In the genomic region with DNA sequence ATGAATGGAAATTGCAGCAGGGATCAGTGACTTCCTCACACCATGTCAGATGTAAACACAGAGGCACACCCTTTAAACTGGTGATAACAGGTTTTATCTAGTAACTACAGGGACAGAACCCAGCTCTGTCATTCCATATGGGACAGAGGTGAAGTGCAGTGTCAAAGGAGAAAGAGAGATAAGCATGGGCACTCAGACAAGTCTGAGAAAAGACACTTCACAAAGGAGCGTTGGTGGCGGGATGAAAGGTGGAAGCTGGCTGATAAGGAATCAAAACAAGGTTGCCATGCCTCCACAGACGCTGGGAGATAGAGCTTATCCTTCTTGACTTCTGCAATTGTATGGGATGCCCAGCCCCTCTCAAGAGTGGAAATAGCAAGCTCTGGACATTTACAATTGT, we compare ENCODE assay signal across 17 mouse cellular contexts.
A peak's percentile ranks its signal among the peaks of the same experiment; 100 is the strongest.
DNase-seq lines count a peak whose midpoint lies in the region; ATAC-seq lines count a peak whose summit lies in the region.
"Had no signal": no experiment of that assay in that cellular context is flagged by ENCODE, and none has a peak within 500 bp of the region (broad histone marks: within the 10 kb centered on the region; RNA-seq: fewer than 3 reads in every experiment).

No protein-coding gene starts in this region.

- peak; percentile 5 for DNase-seq in embryo, embryonic 10.5 days (ENCODE audit: low spot score)
- no peak for DNase-seq in embryo, embryonic 9.5 days (ENCODE audit: extremely low spot score)
- no peak for DNase-seq in midbrain, embryonic 11.5 days (ENCODE audit: low spot score, missing footprints)
- no peak for DNase-seq in midbrain, embryonic 10.5 days (ENCODE audit: low spot score)
- DNase-seq in liver, embryonic 11.5 days (ENCODE audit: low spot score) = peak; percentile 40
- peak; percentile 27 for DNase-seq in yolk sac, embryonic 10.5 days (ENCODE audit: low spot score)
- DNase-seq in cerebellum, postnatal 14 days = no peak
- DNase-seq in urinary bladder, postnatal 14 days (ENCODE audit: low spot score) = no peak
- DNase-seq: adrenal gland, postnatal 10 days; gastrocnemius, postnatal 36 days; kidney, adult 18-20 months; lung, postnatal 10 days; thymus, adult 2 months had no signal

- H3K27ac ChIP-seq in midbrain, embryonic 11.5 days (ENCODE audit: low read depth, low read length) = no peak overlapping the region
- no peak overlapping the region for H3K27ac ChIP-seq in midbrain, embryonic 10.5 days (replicated peaks)
- no peak overlapping the region; the same call in 1 of the 2 replicates for H3K27ac ChIP-seq in liver, embryonic 11.5 days (ENCODE audit: low read depth, low read length)
- H3K27ac ChIP-seq: limb, embryonic 13.5 days; midbrain, embryonic 12.5 days had no signal

- no peak overlapping the region for H3K4me3 ChIP-seq in midbrain, embryonic 11.5 days (ENCODE audit: low read depth, low read length)
- no peak overlapping the region for H3K4me3 ChIP-seq in midbrain, embryonic 10.5 days
- no peak overlapping the region for H3K4me3 ChIP-seq in liver, embryonic 11.5 days (ENCODE audit: low read depth, low read length)
- H3K4me3 ChIP-seq: erythroblast, embryonic 14.5 days; limb, embryonic 13.5 days; midbrain, embryonic 12.5 days; myocyte had no signal

- H3K36me3 ChIP-seq in midbrain, embryonic 11.5 days (ENCODE audit: control insufficient read depth, insufficient read depth, low read length) = no peaks in the 10 kb centered on the region
- no peaks in the 10 kb centered on the region for H3K36me3 ChIP-seq in midbrain, embryonic 10.5 days
- H3K36me3 ChIP-seq in liver, embryonic 11.5 days (ENCODE audit: control insufficient read depth, insufficient read depth, low read length) = no peaks in the 10 kb centered on the region
- H3K36me3 ChIP-seq: limb, embryonic 13.5 days; midbrain, embryonic 12.5 days had no signal

- no peak overlapping the region for H3K9ac ChIP-seq in midbrain, embryonic 11.5 days (ENCODE audit: low read length)
- H3K9ac ChIP-seq in liver, embryonic 11.5 days (ENCODE audit: low read depth, low read length) = no peak overlapping the region
- H3K9ac ChIP-seq: limb, embryonic 13.5 days; midbrain, embryonic 12.5 days had no signal

- H3K9me3 ChIP-seq in midbrain, embryonic 11.5 days (ENCODE audit: control insufficient read depth, low read length) = no peaks in the 10 kb centered on the region
- H3K9me3 ChIP-seq in midbrain, embryonic 10.5 days (replicated peaks) = no peaks in the 10 kb centered on the region
- no peaks in the 10 kb centered on the region for H3K9me3 ChIP-seq in liver, embryonic 11.5 days (ENCODE audit: control insufficient read depth, low read length)
- H3K9me3 ChIP-seq: limb, embryonic 13.5 days; midbrain, embryonic 12.5 days had no signal

- no peaks in the 10 kb centered on the region for H3K27me3 ChIP-seq in midbrain, embryonic 11.5 days (ENCODE audit: control insufficient read depth, insufficient read depth, low read length)
- H3K27me3 ChIP-seq in midbrain, embryonic 10.5 days (ENCODE audit: low read depth, poor library complexity, severe bottlenecking) = no peaks in the 10 kb centered on the region
- no peaks in the 10 kb centered on the region for H3K27me3 ChIP-seq in liver, embryonic 11.5 days (replicated peaks; ENCODE audit: control insufficient read depth, insufficient read depth, low read length)
- H3K27me3 ChIP-seq: limb, embryonic 13.5 days; midbrain, embryonic 12.5 days had no signal

- ATAC-seq in midbrain, embryonic 11.5 days (ENCODE audit: low FRiP score) = 0 out of 2 replicates have a peak, but pooled peaks have one; percentile 16
- ATAC-seq in liver, embryonic 11.5 days (replicated peaks; ENCODE audit: low FRiP score) = peak; percentile 99

- WGBS in midbrain, embryonic 11.5 days = 65% methylated on average over 3 of the region's 3 CpGs
- WGBS in midbrain, embryonic 10.5 days = 73% methylated on average over 3 of the region's 3 CpGs
- WGBS in liver, embryonic 11.5 days = 3% methylated on average over 3 of the region's 3 CpGs

- H3K4me2 ChIP-seq in midbrain, embryonic 11.5 days = no peak overlapping the region
- no peak overlapping the region for H3K4me2 ChIP-seq in liver, embryonic 11.5 days
- H3K4me2 ChIP-seq: limb, embryonic 13.5 days; midbrain, embryonic 12.5 days had no signal

- no peaks in the 10 kb centered on the region for H3K4me1 ChIP-seq in midbrain, embryonic 11.5 days (ENCODE audit: control insufficient read depth, insufficient read depth, low read length)
- H3K4me1 ChIP-seq in midbrain, embryonic 10.5 days = no peaks in the 10 kb centered on the region
- 0 out of 2 replicates have a peak, but pooled peaks cover 2% of the 10 kb centered on the region for H3K4me1 ChIP-seq in liver, embryonic 11.5 days (replicated peaks; ENCODE audit: control insufficient read depth, insufficient read depth, low read length)
- H3K4me1 ChIP-seq: limb, embryonic 13.5 days; midbrain, embryonic 12.5 days had no signal

Comparison
In these comparisons a context has a peak if more than half of its experiments do, and no peak if none do; other contexts are left out.
1. DNase-seq: peak in embryo, embryonic 10.5 days (single experiment), liver, embryonic 11.5 days (single experiment) and yolk sac, embryonic 10.5 days (single experiment); none in embryo, embryonic 9.5 days (single experiment), midbrain, embryonic 11.5 days (single experiment), midbrain, embryonic 10.5 days (single experiment), cerebellum, postnatal 14 days (0 of 2) and urinary bladder, postnatal 14 days (single experiment).